Mouse (Mus musculus) embryonic facial prominence, embryonic 14.5 days (tissue): ENCODE measurements at regions not wholly inside any gene's neighbourhood (a gene's known extent, or its start where the extent isn't known, plus 50 kb on each side); places are given as distances from the start of the nearest gene placed in this dataset.

Experiments used
- ATAC-seq: fragments of 200-750 bp; cut with Nextera tagmentation; 2 replicates; pipeline ENCODE4 v1.8.0; 2017; ENCODE audit warnings: low read depth, moderate number of reproducible peaks, moderate TSS enrichment
- DNase-seq: peaks from one replicate; pipeline ENCODE4 v3.0.0-alpha.2; 2015; ENCODE audit warnings: low spot score
- H3K27ac ChIP-seq: fragments of 300-500 bp; sonication (generic); replicated peaks from 2 replicates; pipeline ENCODE4 v1.5.1; 2014; ENCODE audit warnings: low read depth, mild to moderate bottlenecking, low read length, moderate library complexity
- H3K27me3 ChIP-seq: fragments of 300-500 bp; sonication (generic); replicated peaks from 2 replicates; pipeline ENCODE4 v1.6.1; 2014; ENCODE audit warnings: low read length; ENCODE audit not compliant: control insufficient read depth, insufficient read depth
- H3K36me3 ChIP-seq: fragments of 300-500 bp; sonication (generic); 2 replicates; pipeline ENCODE4 v1.6.1; 2014; ENCODE audit warnings: low read length, mixed read lengths; ENCODE audit not compliant: control insufficient read depth, insufficient read depth
- H3K4me1 ChIP-seq: fragments of 300-500 bp; sonication (generic); 2 replicates; pipeline ENCODE4 v1.6.1; 2014; ENCODE audit warnings: antibody characterized with exemption, low read length; ENCODE audit not compliant: control insufficient read depth, insufficient read depth
- H3K4me2 ChIP-seq: fragments of 300-500 bp; sonication (generic); 2 replicates; pipeline ENCODE4 v1.6.1; 2014; ENCODE audit warnings: low read depth, mild to moderate bottlenecking, low read length, moderate library complexity, mixed read lengths
- H3K4me3 ChIP-seq: fragments of 300-500 bp; sonication (generic); 2 replicates; pipeline ENCODE4 v1.5.1; 2014; ENCODE audit warnings: low read depth, mild to moderate bottlenecking, low read length
- H3K9ac ChIP-seq: fragments of 300-500 bp; sonication (generic); 2 replicates; pipeline ENCODE4 v1.6.1; 2014; ENCODE audit warnings: low read depth, mild to moderate bottlenecking, low read length, moderate library complexity, mixed read lengths
- H3K9me3 ChIP-seq: fragments of 300-500 bp; sonication (generic); 2 replicates; pipeline ENCODE4 v1.6.1; 2016; ENCODE audit warnings: low read length; ENCODE audit not compliant: control insufficient read depth
- WGBS: fragments of 180-500 bp; shearing (Covaris S2); extraction: QIAGEN DNeasy Blood & Tissue Kit; methylation state at CpG from one replicate; pipeline ENCODE4 v1.1.7; 2014; 5-methylcytosine and 5-hydroxymethylcytosine counted together

DNA sequence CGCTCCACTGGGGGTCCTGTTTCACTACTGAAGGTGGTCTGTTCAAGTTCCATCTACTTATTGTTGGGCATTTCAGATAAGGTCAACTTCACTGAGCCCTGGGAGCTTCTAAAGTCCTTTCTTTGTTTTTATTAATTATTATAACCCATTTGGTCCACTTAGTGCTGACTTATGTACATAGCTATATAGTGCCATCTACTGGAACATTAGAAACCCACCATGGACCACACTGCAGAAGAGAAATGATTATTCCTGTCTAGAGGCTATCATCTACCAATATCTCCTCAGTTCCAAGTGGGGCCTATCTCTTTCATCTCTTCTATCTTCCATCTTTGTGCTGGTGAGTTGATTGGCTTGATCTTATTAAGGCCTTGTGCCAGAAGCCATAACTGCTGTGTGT, 294.8 kb downstream of the Gm9008 start:
- DNase-seq (peak; percentile 10), ATAC-seq (no peak)
- H3K4me3 ChIP-seq, result no peak overlapping the region
- no peak overlapping the region for H3K4me2 ChIP-seq
- 95% methylated on average over 1 of the region's 1 CpGs for WGBS
- no peak overlapping the region for H3K9ac ChIP-seq
- no peak overlapping the region for H3K27ac ChIP-seq
- H3K9me3 ChIP-seq, result no peaks in the 10 kb centered on the region
- H3K4me1 ChIP-seq, result no peaks in the 10 kb centered on the region
- no peaks in the 10 kb centered on the region for H3K27me3 ChIP-seq
- no peaks in the 10 kb centered on the region for H3K36me3 ChIP-seq
